ENCODE assay signal across 9 mouse cellular contexts in genomic region chr6:39557723-39558261, GRCm38 (mm10). TPM values are rescaled to one million over a fixed set of nuclear protein-coding genes. Genes with fewer than 3 reads are reported as not detected.
DNase-seq lines count a peak whose midpoint lies in the region; ATAC-seq and TF ChIP-seq lines count a peak whose summit lies in the region.
"Had no signal": no experiment of that assay in that cellular context is flagged by ENCODE, and none has a peak within 500 bp of the region (broad histone marks: within the 10 kb centered on the region; RNA-seq: fewer than 3 reads in every experiment).

Dennd2a (minus strand) TSS chr6:39557867.

- H3K27me3 ChIP-seq in hindbrain, embryonic 15.5 days: no peaks in the 10 kb centered on the region

- H3K4me1 ChIP-seq in cortical plate, adult 2 months (ENCODE audit: control insufficient read depth, insufficient read depth, low read length): peaks cover 2% of the 10 kb centered on the region
- H3K4me1 ChIP-seq in hindbrain, embryonic 15.5 days (replicated peaks): peaks cover 52% of the 10 kb centered on the region

- ATAC-seq in hindbrain, embryonic 15.5 days (ENCODE audit: low FRiP score, low read depth): peak; percentile 95
- no peak for ATAC-seq in inflammation-experienced regulatory T-cells, adult 6 months

- DNase-seq in adrenal gland, postnatal 14 days: peak; percentile 87
- DNase-seq in gastrocnemius, postnatal 10 days: peak; percentile 85
- DNase-seq in left cerebral cortex, adult 2 months (ENCODE audit: extremely low spot score in 1 of 2, low spot score in 2 of 2): peak; percentile 84 to 89
- peak; percentile 85 to 94 for DNase-seq in lung, postnatal 4 days
- peak; percentile 88 for DNase-seq in right cerebral cortex, postnatal 14 days

- peak within 1 kb of the TSS; percentile 71 for H3K4me2 ChIP-seq in hindbrain, embryonic 15.5 days

- TF ChIP-seq POLR2A in cortical plate, adult 2 months (IDR thresholded peaks at IDR 0.05; ENCODE audit: extremely low read depth, insufficient read depth, low read length): 0 out of 2 replicates have a peak, but pooled peaks have one; percentile 17

- TF ChIP-seq CTCF in cortical plate, adult 2 months (IDR thresholded peaks at IDR 0.05; ENCODE audit: extremely low read depth, insufficient read depth, low read length): no peak
- no peak for TF ChIP-seq CTCF in left cerebral cortex, adult 2 months (IDR thresholded peaks at IDR 0.05)

- peak within 1 kb of the TSS; percentile 48 for H3K27ac ChIP-seq in cortical plate, adult 2 months (ENCODE audit: insufficient read depth, low read length)
- H3K27ac ChIP-seq in hindbrain, embryonic 15.5 days (replicated peaks): peak within 1 kb of the TSS; percentile 91
- peak within 1 kb of the TSS; percentile 92 for H3K27ac ChIP-seq in left cerebral cortex, adult 2 months
- H3K27ac ChIP-seq: macrophage had no signal

- H3K9ac ChIP-seq in hindbrain, embryonic 15.5 days: peak within 1 kb of the TSS; percentile 87

- intact Hi-C loops in left cerebral cortex, adult 2 months (cut with DNase I): loop anchor here (1.0 kb wide), 1 partner anchor 42 kb away; no protein-coding TSS in a partner anchor

- no peaks in the 10 kb centered on the region for H3K36me3 ChIP-seq in hindbrain, embryonic 15.5 days

- peak within 1 kb of the TSS; percentile 44 for H3K4me3 ChIP-seq in cortical plate, adult 2 months (ENCODE audit: insufficient read depth, low read length)
- peak within 1 kb of the TSS; percentile 87 for H3K4me3 ChIP-seq in hindbrain, embryonic 15.5 days
- peak within 1 kb of the TSS; percentile 57 for H3K4me3 ChIP-seq in left cerebral cortex, adult 2 months

- WGBS in hindbrain, embryonic 15.5 days: under 1% methylated on average over 38 of the region's 50 CpGs

- H3K9me3 ChIP-seq in hindbrain, embryonic 15.5 days: no peaks in the 10 kb centered on the region

RNA-seq across cellular contexts. Expression of gene Dennd2a, which starts in this region (rescaled TPM):
- 11.7 and 14.4 TPM in 2 replicates for total RNA-seq in adrenal gland, postnatal 14 days (2021)
- 13.1 and 14.0 TPM in 2 replicates for polyA plus RNA-seq in cortical plate, adult 2 months (2012; rRNA removed)
- total RNA-seq in gastrocnemius, postnatal 10 days (2021): 10 to 100 TPM; 15.4 to 19.9 TPM
- 18.7 and 25.1 TPM in 2 replicates for polyA plus RNA-seq in hindbrain, embryonic 15.5 days (2015; fragmentation: Nextera tagmentation; extraction: Ambion mirVana)
- total RNA-seq in left cerebral cortex, adult 2 months (2021): 10 to 100 TPM; 23.2 to 25.3 TPM
- polyA plus RNA-seq in inflammation-experienced regulatory T-cells, adult 6 months (2017; shearing (Covaris generic)): under 1 TPM in 1 of 3 experiments, not detected in 2; 0.42 TPM
